Mouse (Mus musculus) c-Kit-positive CD71-negative TER-119-negative erythroid progenitor cells, embryonic 14.5 days (primary cell): ENCODE results near the gene Cnn1.

ENCODE experiments used
- DNase-seq: peaks from one replicate; pipeline ENCODE4 v3.0.0-alpha.2; 2013; ENCODE audit warnings: low read depth

Cnn1 gene

DNA sequence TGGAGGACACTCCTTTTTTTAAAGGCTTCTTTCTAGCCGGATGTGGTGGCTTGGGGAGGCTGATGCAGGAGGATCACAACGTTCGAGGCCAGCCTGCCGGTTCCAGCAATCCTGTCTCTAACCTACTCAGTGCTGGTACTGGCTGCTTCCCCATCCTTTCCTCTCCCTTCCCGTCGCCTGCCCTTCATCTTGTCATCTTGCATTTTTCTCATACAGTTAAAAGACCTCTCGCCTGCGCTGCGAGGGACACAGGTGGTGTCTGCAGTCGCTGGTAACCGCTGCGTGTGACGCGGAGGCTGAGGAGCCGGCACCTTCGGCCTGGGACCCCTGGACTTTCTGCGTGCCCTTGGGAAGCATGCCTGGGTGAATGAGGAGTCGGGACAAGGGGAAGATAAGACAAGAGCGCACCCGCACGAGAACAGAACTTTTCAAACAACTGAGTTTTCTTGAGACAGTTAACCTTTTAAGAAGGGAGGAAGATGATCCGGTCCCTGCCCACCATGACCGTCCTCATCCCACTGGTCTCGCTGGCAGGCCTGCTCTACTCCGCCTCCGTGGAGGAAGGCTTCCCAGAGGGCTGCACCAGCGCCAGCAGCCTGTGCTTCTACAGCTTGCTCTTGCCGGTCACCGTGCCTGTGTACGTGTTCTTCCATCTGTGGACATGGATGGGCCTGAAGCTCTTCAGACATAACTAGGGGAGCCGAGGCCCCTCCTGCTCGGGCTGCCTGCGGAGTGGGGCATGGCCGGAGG is 58.7 kb downstream of the Cnn1 start:
- DNase-seq, result no peak
